Mouse (Mus musculus): Measurements from ENCODE around the gene Mief2.

- TF ChIP-seq EP300 (IDR thresholded peaks at IDR 0.05; ENCODE audit: low read depth) (no peak), CTCF (IDR thresholded peaks at IDR 0.05; ENCODE audit: low read depth) (no peak)
These were observed 47.4 kb downstream of the Mief2 start for GRCm38 (mm10) chr11:60775578-60775977.
